8 mouse cellular contexts compared by ENCODE assay signal in genomic region chr12:99339640-99340325, GRCm38 (mm10).
DNase-seq lines count a peak whose midpoint lies in the region; ATAC-seq and TF ChIP-seq lines count a peak whose summit lies in the region.

No protein-coding gene starts in this region.

- H3K9ac ChIP-seq in hindbrain, embryonic 14.5 days = 0 out of 2 replicates have a peak overlapping the region, but pooled peaks have one; percentile 8

- H3K36me3 ChIP-seq in hindbrain, embryonic 14.5 days (replicated peaks; ENCODE audit: control insufficient read depth, insufficient read depth) = no peaks in the 10 kb centered on the region
- peaks cover 26% of the 10 kb centered on the region for H3K36me3 ChIP-seq in midbrain, embryonic 10.5 days
- H3K36me3 ChIP-seq in splenic B cell, adult 2 months (ENCODE audit: control insufficient read depth, insufficient read depth, low read length, poor library complexity, severe bottlenecking) = peaks cover 3% of the 10 kb centered on the region; the same call in 1 of the 2 replicates

- ATAC-seq in hindbrain, embryonic 14.5 days (ENCODE audit: low FRiP score) = peak; percentile 93
- no peak for ATAC-seq in megakaryocyte-erythroid progenitor cell, adult 5-6 weeks (replicated peaks; ENCODE audit: low FRiP score, low TSS enrichment, poor library complexity, severe bottlenecking)

- no peak for TF ChIP-seq POLR2A in cortical plate, adult 2 months (IDR thresholded peaks at IDR 0.05; ENCODE audit: extremely low read depth, insufficient read depth, low read length)

- no peak for TF ChIP-seq CTCF in cortical plate, adult 2 months (IDR thresholded peaks at IDR 0.05; ENCODE audit: extremely low read depth, insufficient read depth, low read length)

- DNase-seq in ZHBTc4 (ENCODE audit: low read depth, low spot score) = peak; percentile 67
- peak; percentile 93 for DNase-seq in hindbrain, embryonic 14.5 days (ENCODE audit: low spot score)
- peak; percentile 84 for DNase-seq in midbrain, embryonic 10.5 days (ENCODE audit: low spot score)
- peak; percentile 15 for DNase-seq in splenic B cell, adult 2 months (ENCODE audit: low read depth, low spot score)
- no peak for DNase-seq in adipocyte (ENCODE audit: low spot score)
- DNase-seq in thymus, adult 18-20 months = no peak

- H3K4me3 ChIP-seq in cortical plate, adult 2 months (ENCODE audit: insufficient read depth, low read length) = no peak overlapping the region
- H3K4me3 ChIP-seq in hindbrain, embryonic 14.5 days (replicated peaks; ENCODE audit: low read length) = no peak overlapping the region
- no peak overlapping the region for H3K4me3 ChIP-seq in midbrain, embryonic 10.5 days

- H3K4me1 ChIP-seq in cortical plate, adult 2 months (ENCODE audit: control insufficient read depth, insufficient read depth, low read length) = peaks cover 4% of the 10 kb centered on the region
- H3K4me1 ChIP-seq in hindbrain, embryonic 14.5 days (replicated peaks; ENCODE audit: control insufficient read depth, insufficient read depth, low read length) = peaks cover 71% of the 10 kb centered on the region
- peaks cover 95% of the 10 kb centered on the region for H3K4me1 ChIP-seq in midbrain, embryonic 10.5 days

- H3K9me3 ChIP-seq in hindbrain, embryonic 14.5 days (ENCODE audit: control insufficient read depth, low read length) = no peaks in the 10 kb centered on the region
- no peaks in the 10 kb centered on the region for H3K9me3 ChIP-seq in midbrain, embryonic 10.5 days (replicated peaks)

- H3K4me2 ChIP-seq in hindbrain, embryonic 14.5 days (replicated peaks) = peak overlapping the region; percentile 30

- 20% methylated on average over 11 of the region's 11 CpGs for WGBS in hindbrain, embryonic 14.5 days
- WGBS in midbrain, embryonic 10.5 days = 56% methylated on average over 11 of the region's 11 CpGs

- H3K27me3 ChIP-seq in hindbrain, embryonic 14.5 days (ENCODE audit: control insufficient read depth, insufficient read depth, low read length) = no peaks in the 10 kb centered on the region
- H3K27me3 ChIP-seq in midbrain, embryonic 10.5 days (ENCODE audit: low read depth, poor library complexity, severe bottlenecking) = no peaks in the 10 kb centered on the region
- H3K27me3 ChIP-seq in splenic B cell, adult 2 months (ENCODE audit: control insufficient read depth, insufficient read depth, low read length, poor library complexity, severe bottlenecking) = no peaks in the 10 kb centered on the region

- H3K27ac ChIP-seq in cortical plate, adult 2 months (ENCODE audit: insufficient read depth, low read length) = 0 out of 2 replicates have a peak overlapping the region, but pooled peaks have one; percentile 3
- H3K27ac ChIP-seq in hindbrain, embryonic 14.5 days = peak overlapping the region; percentile 94
- peak overlapping the region; percentile 84 for H3K27ac ChIP-seq in midbrain, embryonic 10.5 days (replicated peaks)

Comparison
In these comparisons a context has a peak if more than half of its experiments do, and no peak if none do; other contexts are left out.
1. DNase-seq: peak in ZHBTc4 (single experiment), hindbrain, embryonic 14.5 days (single experiment), midbrain, embryonic 10.5 days (single experiment) and splenic B cell, adult 2 months (single experiment); none in adipocyte (single experiment) and thymus, adult 18-20 months (0 of 2).
2. H3K27ac ChIP-seq: peak in every context shown above with its lines; median percentile 94 in hindbrain, embryonic 14.5 days; 84 in midbrain, embryonic 10.5 days; 3 in cortical plate, adult 2 months.